Mouse (Mus musculus): ENCODE data around the gene Fbxl19. TPM values are rescaled to one million over a fixed set of nuclear protein-coding genes. Genes with fewer than 3 reads are reported as not detected.

Gene Fbxl19
- total and polyA plus RNA-seq, 3 experiments, result 22.4 to 31.7 (median 28.2) TPM

DNA sequence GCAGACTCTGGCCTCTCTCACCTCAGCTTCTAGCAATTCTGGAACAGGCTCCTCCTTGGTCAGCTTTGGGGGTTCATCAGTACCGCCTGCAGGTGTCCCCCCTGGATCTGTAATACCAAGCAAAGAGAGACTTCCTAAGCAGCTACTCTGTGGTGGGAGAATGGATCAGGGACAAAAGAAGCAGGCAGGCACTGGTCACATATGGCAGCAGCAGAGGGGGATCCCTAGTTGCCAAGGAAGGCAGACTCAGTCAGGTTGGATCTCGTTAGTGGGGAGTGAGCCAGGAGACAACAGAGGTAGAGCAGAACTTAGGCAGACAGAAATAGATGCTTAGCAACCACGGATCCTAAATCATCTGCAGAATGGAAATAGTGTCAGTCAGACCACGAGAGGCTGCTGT, 38.6 kb upstream of the Fbxl19 start:
- in situ Hi-C loops (cut with MboI; ENCODE audit: low pct_ligation_motif_present, low pct_unique_long_range_greater_than_20kb, low sequenced_read_pairs), result no loop called here

DNA sequence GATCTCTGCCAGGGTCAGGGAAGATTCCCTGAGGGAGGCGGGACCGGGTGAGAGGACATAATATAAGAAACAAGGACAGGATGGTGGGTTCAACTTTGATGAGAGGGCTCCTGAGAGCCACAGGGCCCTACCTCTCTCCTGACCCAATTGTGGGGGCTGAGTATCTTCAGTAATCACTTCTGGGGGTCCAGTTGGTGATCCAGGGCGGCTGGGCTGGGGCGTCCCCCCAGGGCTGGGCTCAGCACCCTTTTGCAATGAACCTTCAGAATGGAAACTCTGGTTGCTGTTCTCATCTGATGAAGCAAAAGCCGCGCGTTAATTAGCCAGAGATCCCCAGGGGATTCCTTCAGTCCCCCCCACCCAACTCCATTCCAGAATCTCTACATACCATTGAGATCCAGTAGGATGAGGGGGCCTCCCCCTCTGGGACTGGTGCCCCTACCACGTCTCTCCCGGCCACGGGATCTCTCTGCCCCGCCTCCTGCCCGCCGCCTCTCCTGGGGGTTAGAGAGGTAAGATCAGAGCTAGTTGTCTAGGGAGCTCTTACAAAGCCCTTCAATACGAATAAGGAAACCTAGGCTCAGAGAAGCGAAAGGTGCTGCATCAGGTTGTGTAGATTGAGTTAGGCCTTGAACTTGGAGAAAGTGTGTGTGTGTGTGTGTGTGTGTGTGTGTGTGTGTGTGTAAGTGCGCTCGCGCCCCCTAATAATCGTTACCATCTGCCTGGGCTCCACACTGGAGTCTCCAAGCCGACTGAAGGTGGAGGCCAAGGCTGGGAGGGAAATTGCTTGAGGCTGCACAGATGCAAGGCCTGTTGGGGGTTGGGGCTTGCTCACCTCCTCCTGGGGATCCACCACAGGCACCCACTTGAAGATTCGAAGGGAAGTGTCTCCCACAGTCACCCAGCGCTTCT, 37.0 kb upstream of the Fbxl19 start:
- peak; percentile 74 for DNase-seq (ENCODE audit: extremely low read depth)
- Histone ChIP-seq H3K9ac (ENCODE audit: insufficient read depth, low read depth) (peak overlapping the region; percentile 63), H3K79me2 (replicated peaks; ENCODE audit: control insufficient read depth, extremely low read depth, insufficient read depth, poor library complexity, severe bottlenecking) (no peaks in the 10 kb centered on the region), H3K4me3 (replicated peaks in 1 of 3; ENCODE audit: low read depth in 2 of 3, low read length in 2 of 3, poor library complexity in 1 of 3) (peak overlapping the region; percentile 68 to 77 (median 77)), H3K27me3 (replicated peaks) (no peaks in the 10 kb centered on the region), H3K36me3 (replicated peaks in 1 of 2; ENCODE audit: control insufficient read depth in 1 of 2, insufficient read depth in 1 of 2, low read length in 1 of 2) (peaks cover 16 to 40% of the 10 kb centered on the region in 2 experiments), H3K4me1 (ENCODE audit: control insufficient read depth in 1 of 2, insufficient read depth in 2 of 2) (peaks cover 9 to 33% of the 10 kb centered on the region in 2 experiments), H3K9me3 (replicated peaks; ENCODE audit: low read length) (no peaks in the 10 kb centered on the region), H3K4me2 (ENCODE audit: insufficient read depth, low read depth, poor library complexity, severe bottlenecking) (peak overlapping the region; percentile 78), H3K27ac (ENCODE audit: insufficient read depth, low read depth) (peak overlapping the region; percentile 92)
- in situ Hi-C loops (cut with MboI; ENCODE audit: low pct_ligation_motif_present, low pct_unique_long_range_greater_than_20kb, low sequenced_read_pairs) (no loop called here), dilution Hi-C loops (cut with MboI; ENCODE audit: extremely low pct_ligation_motif_present, extremely low pct_unique_long_range_greater_than_20kb, low sequenced_read_pairs) (no loop called here)
- TF ChIP-seq UBTF (IDR thresholded peaks at IDR 0.05; ENCODE audit: low read depth, low read length) (peak; percentile 75; the same call in 1 of the 2 replicates), ZNF384 (IDR thresholded peaks at IDR 0.05; ENCODE audit: low read depth, low read length) (no peak), MAX (IDR thresholded peaks at IDR 0.05; ENCODE audit: low read length) (0 out of 2 replicates have a peak, but pooled peaks have one; percentile 50), CHD2 (IDR thresholded peaks at IDR 0.05; ENCODE audit: low read length) (peak; percentile 45), ZMIZ1 (IDR thresholded peaks at IDR 0.05; ENCODE audit: low read depth, low read length) (no peak), KAT2A (IDR thresholded peaks at IDR 0.05; ENCODE audit: insufficient replicate concordance, low read length) (0 out of 2 replicates have a peak, but pooled peaks have one; percentile 37), BHLHE40 (IDR thresholded peaks at IDR 0.05; ENCODE audit: low read depth, low read length) (no peak), MXI1 (IDR thresholded peaks at IDR 0.05; ENCODE audit: low read depth, low read length) (0 out of 2 replicates have a peak, but pooled peaks have one; percentile 5), MEF2A (IDR thresholded peaks at IDR 0.05; ENCODE audit: borderline replicate concordance, low read depth, low read length) (no peak)

More for the DNA sequence above, 38.6 kb upstream of the Fbxl19 start:
- H3K27ac ChIP-seq (ENCODE audit: insufficient read depth, low read depth), result no peak overlapping the region
- no peaks in the 10 kb centered on the region for H3K9me3 ChIP-seq (replicated peaks; ENCODE audit: low read length)
- H3K4me3 ChIP-seq (replicated peaks in 1 of 3; ENCODE audit: low read depth in 2 of 3, low read length in 2 of 3, poor library complexity in 1 of 3), result no peak overlapping the region
- no peaks in the 10 kb centered on the region for H3K27me3 ChIP-seq (replicated peaks)
- dilution Hi-C loops (cut with MboI; ENCODE audit: extremely low pct_ligation_motif_present, extremely low pct_unique_long_range_greater_than_20kb, low sequenced_read_pairs), result no loop called here
- H3K9ac ChIP-seq (ENCODE audit: insufficient read depth, low read depth), result no peak overlapping the region
- TF ChIP-seq TCF12 (IDR thresholded peaks at IDR 0.05; ENCODE audit: low read depth, low read length) (no peak), MEF2A (IDR thresholded peaks at IDR 0.05; ENCODE audit: borderline replicate concordance, low read depth, low read length) (no peak), CTCF (conservative IDR thresholded peaks at IDR 0.05 in 1 of 2, IDR thresholded peaks at IDR 0.05 in 1 of 2; ENCODE audit: low read depth in 2 of 2, low read length in 2 of 2) (no peak), KAT2A (IDR thresholded peaks at IDR 0.05; ENCODE audit: insufficient replicate concordance, low read length) (no peak), CHD1 (IDR thresholded peaks at IDR 0.05; ENCODE audit: low read depth, low read length) (no peak), SIN3A (IDR thresholded peaks at IDR 0.05; ENCODE audit: low read length) (no peak), RCOR1 (conservative IDR thresholded peaks at IDR 0.05; ENCODE audit: low read depth, low read length) (no peak), CHD2 (IDR thresholded peaks at IDR 0.05; ENCODE audit: low read length) (no peak), USF1 (IDR thresholded peaks at IDR 0.05; ENCODE audit: low read depth, low read length) (no peak), GABPA (IDR thresholded peaks at IDR 0.05; ENCODE audit: insufficient replicate concordance, low read depth, low read length) (no peak), MAX (IDR thresholded peaks at IDR 0.05; ENCODE audit: low read length) (no peak), IRF4 (IDR thresholded peaks at IDR 0.05; ENCODE audit: low read depth, low read length) (no peak), MAZ (IDR thresholded peaks at IDR 0.05; ENCODE audit: low read depth, low read length) (no peak)
- no peaks in the 10 kb centered on the region for H3K79me2 ChIP-seq (replicated peaks; ENCODE audit: control insufficient read depth, extremely low read depth, insufficient read depth, poor library complexity, severe bottlenecking)
- H3K4me1 ChIP-seq (ENCODE audit: control insufficient read depth in 1 of 2, insufficient read depth in 2 of 2), result peaks cover 9 to 39% of the 10 kb centered on the region in 2 experiments
- H3K4me2 ChIP-seq (ENCODE audit: insufficient read depth, low read depth, poor library complexity, severe bottlenecking), result no peak overlapping the region
- no peak for DNase-seq (ENCODE audit: extremely low read depth)
- peaks cover 16 to 48% of the 10 kb centered on the region in 2 experiments for H3K36me3 ChIP-seq (replicated peaks in 1 of 2; ENCODE audit: control insufficient read depth in 1 of 2, insufficient read depth in 1 of 2, low read length in 1 of 2)

Data from CH12.LX (cell line).